Mouse (Mus musculus): ENCODE results near the gene Copb1.

Gene Copb1

DNA sequence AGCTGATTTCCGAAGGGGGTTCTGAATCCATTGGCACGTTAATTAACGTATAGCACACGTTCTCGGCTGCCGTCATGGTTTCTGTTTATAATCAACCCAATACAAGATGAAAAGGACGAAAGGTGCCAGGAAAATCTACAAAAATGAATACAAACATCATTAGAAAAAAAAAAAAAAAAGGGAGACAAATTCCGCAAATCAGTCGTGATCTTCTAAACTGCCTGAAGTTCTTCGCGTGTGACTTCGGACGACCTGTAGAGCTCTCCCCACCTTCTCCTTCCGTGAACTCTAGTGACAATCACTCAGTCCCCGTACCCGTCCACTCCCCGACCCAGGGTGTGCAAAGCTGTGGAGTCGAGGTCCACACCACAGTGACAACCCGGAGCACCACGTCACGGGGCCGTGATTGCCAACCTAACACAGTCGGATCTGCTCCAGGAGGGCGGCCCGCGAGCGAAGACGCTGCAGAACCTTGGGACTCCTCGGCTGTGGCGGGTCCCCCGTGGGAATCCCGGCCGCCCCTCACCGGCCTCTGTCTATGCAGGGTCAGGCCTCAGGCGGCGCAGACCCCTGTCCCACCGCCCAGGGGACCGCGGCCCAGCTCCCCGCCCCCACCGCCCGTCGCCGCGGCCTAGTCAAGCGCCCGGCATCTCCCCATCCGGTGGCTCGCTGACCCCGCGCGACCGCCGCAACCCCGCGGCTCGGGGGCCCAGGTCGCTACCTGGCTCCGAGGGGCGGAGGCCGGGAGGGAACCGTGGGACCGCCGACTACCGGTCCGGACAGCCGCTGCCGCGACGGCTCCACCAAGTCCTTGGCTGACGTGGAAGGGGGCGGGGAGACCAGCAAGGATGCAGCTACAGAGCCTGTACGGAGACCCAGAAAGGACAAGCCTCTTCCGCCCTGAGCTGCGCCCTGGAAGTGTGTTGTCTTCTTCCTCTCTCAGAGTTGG is at the start of gene Copb1:
TSS of gene Copb1 (minus strand) at position 827 of the 949 bp plus-strand sequence.
- peak; percentile 93 for DNase-seq (ENCODE audit: low read depth, low spot score)

DNA sequence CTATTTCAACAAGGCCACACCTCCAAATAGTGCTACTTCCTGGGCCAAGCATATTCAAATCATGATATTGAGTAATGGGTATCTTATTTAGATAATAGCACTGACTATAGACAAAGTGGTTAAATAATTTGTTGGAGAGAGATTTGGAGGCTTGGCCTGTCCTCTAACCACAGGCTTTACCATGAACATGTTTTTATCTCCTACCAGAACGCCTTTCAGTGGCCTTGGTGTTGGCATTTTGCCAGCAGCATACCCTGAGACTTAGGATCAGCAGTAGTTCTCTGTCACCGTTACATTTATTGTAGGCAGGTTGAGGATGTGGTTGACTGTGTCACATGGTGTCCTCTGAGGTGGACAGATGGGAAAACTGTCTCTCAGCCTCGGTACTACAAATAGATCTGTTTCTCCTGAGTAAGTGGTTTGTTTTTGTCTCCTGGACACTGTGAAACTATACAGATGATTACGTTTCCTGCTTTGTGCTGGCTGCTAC is 46.8 kb upstream of the Copb1 start:
- DNase-seq (ENCODE audit: low read depth, low spot score): no peak

DNA sequence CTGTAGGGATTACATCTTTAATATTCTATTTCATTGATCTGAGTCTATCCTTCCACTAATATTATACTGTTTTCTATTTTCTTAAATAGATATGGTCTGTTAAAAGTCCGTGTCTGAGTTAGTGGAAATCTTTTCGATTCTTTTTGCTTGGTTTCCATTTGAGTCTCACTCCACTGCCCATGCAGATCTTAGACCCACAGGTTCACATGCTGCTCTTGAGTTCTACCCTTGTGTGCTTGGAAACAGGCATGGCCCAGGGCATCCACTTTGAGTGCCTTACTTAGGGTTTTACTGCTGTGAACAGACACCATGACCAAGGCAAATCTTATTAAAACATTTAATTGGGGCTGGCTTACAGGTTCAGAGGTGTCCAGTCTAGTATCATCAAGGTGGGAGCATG is 46.3 kb upstream of the Copb1 start:
- no peak for DNase-seq (ENCODE audit: low read depth, low spot score)

- DNase-seq (ENCODE audit: low read depth, low spot score): no peak
These were observed 44.7 kb upstream of the Copb1 start for GRCm38 (mm10) chr7:114299247-114299646.

- DNase-seq (ENCODE audit: low read depth, low spot score): no peak
These were observed 40.2 kb upstream of the Copb1 start for GRCm38 (mm10) chr7:114294698-114295097.

DNA sequence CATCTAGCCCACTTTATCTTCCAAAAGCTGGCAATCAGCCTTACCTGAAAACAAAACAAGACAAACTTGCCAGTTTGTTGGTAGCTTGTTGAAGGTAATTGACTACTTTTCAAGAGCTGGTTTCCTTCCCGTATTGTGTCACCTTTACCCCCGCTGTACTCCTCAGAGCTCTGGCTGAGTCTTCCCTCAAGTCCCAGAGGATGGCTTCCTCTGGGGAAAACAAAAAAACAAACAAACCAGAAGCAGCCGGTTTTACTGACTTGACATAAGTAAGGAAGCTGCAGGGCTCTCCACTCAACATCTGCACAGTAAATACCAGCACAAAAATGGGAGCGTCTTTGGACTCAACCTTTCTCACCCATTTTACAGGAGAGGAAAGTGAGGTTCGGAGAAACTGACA is 39.4 kb upstream of the Copb1 start:
- DNase-seq (ENCODE audit: low read depth, low spot score): no peak

DNA sequence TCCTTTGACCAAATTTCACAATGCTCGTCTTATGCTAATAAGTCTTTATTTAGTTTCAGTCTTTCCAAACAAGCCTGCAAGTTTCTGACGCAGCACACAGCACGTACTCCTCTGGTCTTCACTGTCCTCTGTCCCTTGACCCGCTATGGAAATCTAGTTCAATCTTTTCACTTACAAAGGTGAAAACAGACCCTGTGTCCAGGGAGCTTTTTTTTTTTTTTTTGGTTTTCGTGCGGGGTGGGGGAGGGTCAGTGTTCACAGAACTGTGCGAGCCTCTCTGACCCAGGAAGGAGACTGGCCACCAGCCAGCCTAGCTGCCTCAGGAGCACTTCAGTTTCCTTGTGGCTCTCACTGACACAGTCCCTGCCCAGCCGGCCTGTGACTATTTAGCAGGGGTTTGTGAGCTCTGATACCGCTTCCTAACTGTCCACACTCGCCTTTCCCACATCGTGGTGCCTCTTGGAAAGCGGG is 38.0 kb upstream of the Copb1 start:
- peak; percentile 44 for DNase-seq (ENCODE audit: low read depth, low spot score)

- no peak for DNase-seq (ENCODE audit: low read depth, low spot score)
These were observed 37.2 kb upstream of the Copb1 start for GRCm38 (mm10) chr7:114291461-114292335.

GRCm38 (mm10) chr7:114290078-114290506 is 35.6 kb upstream of the Copb1 start:
- no peak for DNase-seq (ENCODE audit: low read depth, low spot score)

- no peak for DNase-seq (ENCODE audit: low read depth, low spot score)
These were observed 29.9 kb upstream of the Copb1 start for GRCm38 (mm10) chr7:114284296-114284910.

- DNase-seq (ENCODE audit: low read depth, low spot score): peak; percentile 12
These were observed 28.5 kb upstream of the Copb1 start for GRCm38 (mm10) chr7:114283006-114283405.

GRCm38 (mm10) chr7:114281671-114282070 is 27.2 kb upstream of the Copb1 start:
- peak; percentile 62 for DNase-seq (ENCODE audit: low read depth, low spot score)

GRCm38 (mm10) chr7:114276005-114276752 is 21.7 kb upstream of the Copb1 start, which contains the start of gene Psma1:
Gene Psma1 (minus strand): TSS chr7:114276118.
- DNase-seq (ENCODE audit: low read depth, low spot score): peak; percentile 96

DNA sequence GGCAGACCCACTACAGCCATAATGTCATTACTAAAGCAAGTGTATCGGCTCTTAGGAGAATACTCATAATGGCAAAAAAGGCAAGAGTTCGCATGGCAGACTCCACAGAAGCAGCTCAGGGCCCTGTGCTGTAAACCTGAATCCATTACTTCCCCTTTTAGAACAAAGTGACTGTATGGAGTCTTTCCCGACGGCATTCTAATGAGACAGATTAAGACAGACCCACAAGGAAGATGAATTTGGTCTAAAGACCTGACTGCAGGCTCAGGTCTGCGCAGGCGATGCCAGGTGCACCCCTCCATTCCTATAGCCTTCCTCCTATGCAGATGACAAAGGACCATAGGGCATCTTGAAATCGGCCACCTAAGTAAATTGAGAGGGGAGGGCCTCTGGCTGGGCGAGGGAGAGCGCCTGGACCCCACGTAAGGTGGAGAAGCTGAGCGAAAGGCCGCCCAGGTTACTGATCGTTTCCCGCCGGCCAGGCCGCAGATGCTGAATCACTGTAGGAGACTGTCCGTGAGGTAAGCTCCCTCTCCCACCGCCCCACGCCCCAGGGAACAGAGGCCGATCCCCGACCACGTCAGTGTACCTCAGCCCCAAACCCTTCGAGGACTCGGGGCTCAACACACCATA is 21.0 kb upstream of the Copb1 start:
- DNase-seq (ENCODE audit: low read depth, low spot score): peak; percentile 5

DNA sequence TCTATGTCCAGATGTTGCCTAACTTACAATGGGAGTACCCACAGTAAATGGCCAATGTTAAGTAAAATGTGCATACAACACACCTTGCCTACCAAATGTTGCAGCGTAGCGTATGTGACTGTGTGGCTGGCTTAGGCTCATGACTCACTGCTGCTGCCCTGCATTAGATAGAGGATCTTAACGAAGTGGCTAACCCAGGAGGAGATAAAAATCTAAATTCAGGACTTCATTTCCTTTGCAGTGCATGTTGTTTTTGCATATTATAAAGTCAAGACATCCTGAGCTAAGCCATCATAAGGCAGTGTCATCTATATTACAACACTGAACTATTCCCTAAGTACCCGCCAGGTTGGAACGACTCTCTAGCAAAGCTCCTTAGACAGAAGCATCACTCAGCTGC is 13.9 kb upstream of the Copb1 start:
- no peak for DNase-seq (ENCODE audit: low read depth, low spot score)

GRCm38 (mm10) chr7:114251684-114252083 is 2.8 kb downstream of the Copb1 start:
- peak; percentile 31 for DNase-seq (ENCODE audit: low read depth, low spot score)

DNA sequence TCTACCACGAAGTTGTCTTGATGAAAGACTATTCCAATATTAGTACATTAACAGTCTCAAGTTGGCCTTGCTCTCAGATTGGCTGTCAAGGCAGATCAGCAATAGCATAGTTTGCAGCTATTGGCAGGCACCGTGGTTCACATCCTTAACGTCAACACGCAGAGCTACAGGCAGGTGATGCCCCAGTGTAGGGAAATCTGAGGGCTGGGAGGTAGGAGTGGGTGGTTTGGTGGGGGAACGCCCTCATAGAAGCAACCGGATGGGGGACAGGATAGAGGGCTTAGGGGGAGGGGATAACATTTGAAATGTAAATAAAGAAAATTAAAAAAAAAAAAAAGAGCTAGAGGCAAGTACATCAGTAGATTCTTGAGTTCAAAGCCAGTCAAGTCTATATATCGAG is 20.5 kb downstream of the Copb1 start:
- DNase-seq (ENCODE audit: low read depth, low spot score): no peak

GRCm38 (mm10) chr7:114232982-114233381 is 21.5 kb downstream of the Copb1 start:
- peak; percentile 10 for DNase-seq (ENCODE audit: low read depth, low spot score)

DNA sequence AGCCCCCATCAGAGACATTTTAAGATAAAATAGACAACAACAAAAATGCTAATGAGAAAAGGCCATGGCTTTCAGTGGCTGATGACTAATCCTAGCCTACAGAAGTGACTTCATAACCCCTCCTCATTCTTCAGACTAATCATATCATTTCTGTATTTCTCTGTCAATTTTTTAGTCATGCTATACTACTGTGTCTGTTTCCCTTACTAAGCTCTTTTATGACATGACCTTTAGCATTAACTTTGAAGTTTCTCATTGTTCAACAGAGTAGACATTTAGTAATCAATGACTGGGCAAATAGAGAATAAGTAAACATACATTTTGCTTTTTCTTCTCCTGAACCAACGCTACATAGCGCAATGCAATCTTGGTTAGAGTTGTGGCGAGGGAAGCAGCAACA is 22.7 kb downstream of the Copb1 start:
- DNase-seq (ENCODE audit: low read depth, low spot score): no peak

DNA sequence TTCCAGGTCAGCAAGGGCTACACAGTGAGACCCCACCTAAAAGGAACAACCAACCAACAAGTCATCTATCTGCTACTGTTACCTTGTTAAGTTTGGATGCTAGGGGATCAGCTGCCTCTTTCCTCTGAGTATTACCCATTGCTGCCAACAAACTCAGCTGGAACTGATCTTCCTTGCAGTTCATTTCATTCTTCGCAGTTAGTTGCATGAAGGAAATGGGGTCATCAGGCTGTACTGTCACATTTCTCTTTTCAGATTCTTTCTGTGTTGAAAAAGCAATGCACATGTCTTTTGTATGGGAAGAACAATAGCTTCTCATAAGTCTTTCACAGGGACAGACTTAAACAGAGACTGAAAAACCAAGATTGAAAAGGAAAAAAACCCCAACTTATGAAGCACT is 28.0 kb downstream of the Copb1 start:
- DNase-seq (ENCODE audit: low read depth, low spot score): no peak

Measured in 3T3-L1 (cell line).